Mouse (Mus musculus) cerebellum, adult 9-10 months (tissue): ENCODE data around the gene Vmn2r34.
"Not testable (repeated sequence)": the region's sequence is repeated elsewhere in the genome, so short reads cannot be mapped to it uniquely, and the experiment has no call there.

Source experiments
- DNase-seq: peaks from one replicate; pipeline ENCODE4 v3.0.0; 2022

Gene Vmn2r34

GRCm38 (mm10) chr7:7689413-7689812, at the start of gene Vmn2r34:
Gene Vmn2r34, minus strand, starts transcription at chr7:7689513.
- not testable (repeated sequence) for DNase-seq

GRCm38 (mm10) chr7:7674032-7674431, 15.3 kb downstream of the Vmn2r34 start:
- not testable (repeated sequence) for DNase-seq
